Mouse (Mus musculus): ENCODE data around the gene Dlgap1.

Dlgap1 gene

DNA sequence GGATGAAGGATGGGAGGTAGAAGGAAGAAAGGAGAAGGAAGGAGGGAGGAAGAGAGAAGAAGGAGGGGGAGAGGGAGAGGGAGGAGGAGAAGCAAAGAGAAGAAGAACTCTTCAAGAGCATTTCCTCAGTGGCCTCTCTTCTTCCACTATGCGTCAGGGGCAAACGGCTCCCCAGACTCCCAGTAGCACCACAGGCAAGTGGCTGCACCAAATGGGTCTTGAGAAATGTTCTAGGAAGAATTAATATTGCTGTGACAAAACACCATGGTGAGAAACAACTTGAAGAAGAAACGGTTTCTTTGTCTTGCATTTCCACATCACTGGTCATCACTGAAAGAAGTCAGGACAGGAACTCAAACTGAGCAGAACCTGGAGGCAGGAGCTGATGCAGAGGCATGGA lies 766.5 kb downstream of the Dlgap1 start:
- in situ Hi-C loops (cut with MboI; ENCODE audit: low pct_unique_long_range_greater_than_20kb in 1 of 2, low sequenced_read_pairs in 2 of 2, unreplicated experiment in 1 of 2), result no loop called here

- in situ Hi-C loops (cut with MboI; ENCODE audit: low pct_unique_long_range_greater_than_20kb in 1 of 2, low sequenced_read_pairs in 2 of 2, unreplicated experiment in 1 of 2), result no loop called here
These were observed 768.6 kb downstream of the Dlgap1 start for GRCm38 (mm10) chr17:70737424-70737823.

- in situ Hi-C loops (cut with MboI; ENCODE audit: low pct_unique_long_range_greater_than_20kb in 1 of 2, low sequenced_read_pairs in 2 of 2, unreplicated experiment in 1 of 2), result no loop called here
These were observed 769.4 kb downstream of the Dlgap1 start for GRCm38 (mm10) chr17:70738168-70738854.

GRCm38 (mm10) chr17:70739346-70739745 lies 770.5 kb downstream of the Dlgap1 start:
- in situ Hi-C loops (cut with MboI; ENCODE audit: low pct_unique_long_range_greater_than_20kb in 1 of 2, low sequenced_read_pairs in 2 of 2, unreplicated experiment in 1 of 2), result no loop called here

DNA sequence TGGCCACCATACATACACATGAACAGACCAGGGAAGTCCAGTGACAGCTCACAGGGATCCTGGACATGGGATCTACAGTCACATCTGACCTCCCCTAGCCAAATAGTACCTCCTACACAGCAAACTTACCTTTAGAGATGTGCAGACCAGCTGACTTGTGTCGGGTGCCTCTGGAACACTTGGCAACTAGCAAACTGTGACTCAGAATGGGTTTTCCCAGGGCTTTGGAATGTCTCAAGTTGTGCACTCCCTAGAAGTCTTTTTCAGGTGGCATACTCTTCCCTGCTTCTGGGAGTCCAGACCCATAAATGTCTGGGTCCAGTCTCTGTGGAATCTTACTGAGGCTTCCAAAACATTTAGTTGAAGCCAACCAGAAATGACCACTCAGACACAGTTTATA lies 772.8 kb downstream of the Dlgap1 start:
- in situ Hi-C loops (cut with MboI; ENCODE audit: low pct_unique_long_range_greater_than_20kb in 1 of 2, low sequenced_read_pairs in 2 of 2, unreplicated experiment in 1 of 2), result no loop called here

DNA sequence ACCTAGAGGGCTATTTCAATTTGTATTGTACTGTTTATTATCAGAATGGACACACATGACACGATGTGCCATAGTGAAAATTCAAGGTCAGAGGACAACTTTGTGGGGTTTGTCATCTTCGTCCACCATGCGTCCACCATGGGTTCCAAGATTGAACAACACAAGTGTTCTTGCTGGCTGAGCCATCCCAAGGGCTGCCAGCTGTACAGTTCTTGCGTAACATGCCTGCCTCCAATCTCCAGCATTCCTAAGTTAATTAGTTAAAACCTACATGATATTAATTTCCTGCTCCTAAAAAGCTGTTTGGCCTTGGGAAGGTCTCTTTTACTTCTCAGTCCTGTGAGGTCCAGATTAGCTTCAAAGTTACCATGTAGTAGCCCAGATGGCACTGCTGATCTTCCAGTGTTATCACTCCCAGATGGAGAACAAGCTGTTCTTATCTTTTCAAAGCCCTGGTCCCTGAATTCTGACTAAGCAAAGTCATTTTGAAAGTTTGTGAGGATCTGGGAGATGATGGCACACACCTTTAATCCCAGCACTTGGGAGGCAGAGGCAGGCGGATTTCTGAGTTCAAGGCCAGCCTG lies 775.8 kb downstream of the Dlgap1 start:
- in situ Hi-C loops (cut with MboI; ENCODE audit: low pct_unique_long_range_greater_than_20kb in 1 of 2, low sequenced_read_pairs in 2 of 2, unreplicated experiment in 1 of 2), result no loop called here

DNA sequence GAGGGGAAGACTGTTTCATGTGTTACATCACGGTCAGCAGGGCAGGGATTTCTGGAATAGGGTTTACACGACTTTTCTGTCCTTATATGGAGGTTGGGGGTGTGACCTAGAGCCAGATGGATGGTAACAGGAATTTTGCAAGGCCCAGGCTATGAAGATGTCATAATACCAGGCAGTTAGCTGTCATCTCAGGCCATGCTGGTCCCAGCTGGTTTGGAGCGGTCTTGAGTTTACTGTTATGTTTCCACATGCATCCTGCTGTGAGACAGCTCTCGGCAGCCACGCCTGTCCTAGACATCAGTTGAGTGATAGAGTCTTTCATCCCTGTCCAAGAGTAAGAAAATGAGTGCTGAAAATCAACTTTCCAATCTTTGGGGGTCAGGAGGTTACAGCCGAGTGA lies 776.5 kb downstream of the Dlgap1 start:
- in situ Hi-C loops (cut with MboI; ENCODE audit: low pct_unique_long_range_greater_than_20kb in 1 of 2, low sequenced_read_pairs in 2 of 2, unreplicated experiment in 1 of 2), result no loop called here

- in situ Hi-C loops (cut with MboI; ENCODE audit: low pct_unique_long_range_greater_than_20kb in 1 of 2, low sequenced_read_pairs in 2 of 2, unreplicated experiment in 1 of 2), result no loop called here
These were observed 777.7 kb downstream of the Dlgap1 start for GRCm38 (mm10) chr17:70746379-70747079.

DNA sequence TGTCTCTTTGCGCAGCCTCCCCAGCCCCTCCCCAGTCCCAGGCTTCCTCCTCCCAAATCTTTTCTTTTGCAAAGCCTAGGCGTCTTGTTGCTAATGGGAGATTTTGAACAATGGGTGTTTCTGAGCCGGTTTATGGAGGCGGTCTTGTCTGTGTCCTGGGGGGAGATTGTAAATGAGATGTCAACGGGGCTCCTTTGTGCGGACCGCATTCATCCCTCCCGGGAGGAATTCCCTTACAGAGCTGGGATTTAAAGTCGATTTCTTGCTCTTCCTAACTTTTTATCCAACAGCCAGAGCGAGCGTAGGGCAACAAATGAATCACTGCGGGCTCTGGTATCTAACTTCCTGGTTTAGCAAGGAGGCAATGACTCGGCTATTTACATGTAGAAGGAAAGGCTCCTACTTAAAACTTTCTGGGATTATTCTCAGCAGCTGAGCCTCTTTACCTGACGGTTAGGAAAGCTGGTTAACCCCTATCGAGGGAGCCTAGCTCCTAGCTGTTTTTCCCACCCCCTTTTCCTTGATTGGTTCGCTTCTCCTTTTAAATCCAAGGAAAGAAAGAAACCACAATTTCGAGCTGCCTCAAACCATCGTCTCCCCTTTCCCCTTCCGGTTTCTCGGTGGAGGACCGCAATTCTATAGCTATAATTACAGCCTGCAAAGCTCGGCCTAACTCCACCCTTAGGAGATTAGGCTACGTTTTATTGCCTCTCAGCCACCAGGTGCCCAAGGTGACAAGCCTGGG lies 779.0 kb downstream of the Dlgap1 start:
- in situ Hi-C loops (cut with MboI; ENCODE audit: low pct_unique_long_range_greater_than_20kb in 1 of 2, low sequenced_read_pairs in 2 of 2, unreplicated experiment in 1 of 2), result no loop called here

DNA sequence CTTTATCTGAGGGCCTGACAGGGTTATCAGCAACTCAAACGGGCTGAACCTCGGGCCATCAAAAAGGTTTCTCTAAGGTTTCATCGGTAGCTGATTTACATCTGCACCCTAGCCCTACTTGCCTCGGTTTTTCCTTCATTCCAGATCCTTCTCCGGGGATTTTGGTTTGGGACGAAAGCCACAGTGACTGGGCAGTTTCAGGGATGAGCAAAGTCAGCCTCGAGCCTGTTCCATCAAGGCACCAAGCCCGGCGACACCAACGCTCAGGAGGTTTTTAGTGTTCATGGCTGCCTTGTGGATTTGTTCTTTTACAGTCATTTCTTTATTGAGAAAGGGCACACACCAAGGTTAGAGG lies 779.6 kb downstream of the Dlgap1 start:
- in situ Hi-C loops (cut with MboI; ENCODE audit: low pct_unique_long_range_greater_than_20kb in 1 of 2, low sequenced_read_pairs in 2 of 2, unreplicated experiment in 1 of 2), result no loop called here

GRCm38 (mm10) chr17:70748964-70749650 lies 780.2 kb downstream of the Dlgap1 start:
- in situ Hi-C loops (cut with MboI; ENCODE audit: low pct_unique_long_range_greater_than_20kb in 1 of 2, low sequenced_read_pairs in 2 of 2, unreplicated experiment in 1 of 2), result no loop called here

DNA sequence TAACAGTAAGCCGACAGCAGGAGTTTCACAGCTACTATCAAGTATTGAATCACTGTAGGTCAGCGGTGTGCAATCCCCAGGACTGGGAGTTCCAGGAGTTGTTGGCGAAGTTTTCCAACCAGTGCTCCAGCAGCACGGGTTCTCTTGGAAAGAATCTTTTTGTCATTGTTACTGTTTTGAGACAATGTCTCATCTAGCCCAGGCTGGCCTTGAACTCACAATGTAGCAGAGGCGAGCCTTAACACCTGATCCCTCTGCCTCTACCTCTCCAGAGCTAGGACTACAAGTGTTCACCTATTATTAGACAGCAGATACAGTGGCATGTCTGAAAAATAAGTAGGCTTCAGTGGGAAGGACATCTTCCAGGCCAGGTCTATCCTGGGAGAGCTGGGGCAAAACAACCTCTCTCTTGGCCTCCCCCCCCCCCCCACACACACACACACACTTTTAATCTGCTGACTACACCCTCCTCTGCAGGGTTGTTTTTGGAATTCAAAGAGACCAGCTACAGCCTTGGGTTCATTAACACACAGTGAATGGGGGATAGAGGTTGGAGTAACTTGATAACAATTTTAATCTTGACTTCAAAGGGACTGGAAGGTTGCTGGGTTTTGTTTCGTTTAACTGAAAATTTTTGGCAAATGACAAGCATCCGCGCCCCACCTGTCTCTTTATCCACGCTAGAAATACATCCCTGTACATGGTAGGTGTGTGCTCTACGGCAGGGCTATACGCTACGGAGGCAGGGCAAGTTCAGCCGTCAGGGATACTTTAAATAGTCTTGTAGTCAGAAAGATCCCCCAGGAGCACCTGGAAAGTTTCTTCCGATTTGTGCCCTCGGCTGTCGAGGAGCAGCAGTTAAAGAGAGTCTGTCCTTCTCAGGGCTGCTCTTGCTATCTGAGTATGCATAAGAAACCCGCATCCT lies 781.6 kb downstream of the Dlgap1 start:
- in situ Hi-C loops (cut with MboI; ENCODE audit: low pct_unique_long_range_greater_than_20kb in 1 of 2, low sequenced_read_pairs in 2 of 2, unreplicated experiment in 1 of 2), result no loop called here

GRCm38 (mm10) chr17:70751161-70751651 lies 782.3 kb downstream of the Dlgap1 start:
- in situ Hi-C loops (cut with MboI; ENCODE audit: low pct_unique_long_range_greater_than_20kb in 1 of 2, low sequenced_read_pairs in 2 of 2, unreplicated experiment in 1 of 2), result no loop called here

DNA sequence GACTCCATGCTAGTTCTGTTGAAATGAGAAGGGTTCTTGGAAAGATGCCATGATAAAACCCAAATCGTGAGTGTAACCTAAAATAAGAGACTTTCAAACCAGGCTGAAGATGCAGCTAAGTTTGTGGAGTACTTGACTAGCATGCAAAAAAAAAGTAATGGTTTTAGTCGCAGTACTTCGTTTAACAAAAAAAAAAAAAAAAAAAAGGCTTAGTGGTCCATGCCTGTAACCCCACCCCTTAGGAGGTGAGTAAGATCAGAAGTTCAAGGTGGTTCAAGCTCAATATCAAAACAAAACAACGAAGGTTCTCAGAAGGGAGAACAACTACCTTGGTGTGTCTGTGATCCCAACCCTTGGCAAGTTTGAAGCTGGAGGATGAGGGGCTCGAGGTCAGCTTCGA lies 782.8 kb downstream of the Dlgap1 start:
- in situ Hi-C loops (cut with MboI; ENCODE audit: low pct_unique_long_range_greater_than_20kb in 1 of 2, low sequenced_read_pairs in 2 of 2, unreplicated experiment in 1 of 2), result no loop called here

DNA sequence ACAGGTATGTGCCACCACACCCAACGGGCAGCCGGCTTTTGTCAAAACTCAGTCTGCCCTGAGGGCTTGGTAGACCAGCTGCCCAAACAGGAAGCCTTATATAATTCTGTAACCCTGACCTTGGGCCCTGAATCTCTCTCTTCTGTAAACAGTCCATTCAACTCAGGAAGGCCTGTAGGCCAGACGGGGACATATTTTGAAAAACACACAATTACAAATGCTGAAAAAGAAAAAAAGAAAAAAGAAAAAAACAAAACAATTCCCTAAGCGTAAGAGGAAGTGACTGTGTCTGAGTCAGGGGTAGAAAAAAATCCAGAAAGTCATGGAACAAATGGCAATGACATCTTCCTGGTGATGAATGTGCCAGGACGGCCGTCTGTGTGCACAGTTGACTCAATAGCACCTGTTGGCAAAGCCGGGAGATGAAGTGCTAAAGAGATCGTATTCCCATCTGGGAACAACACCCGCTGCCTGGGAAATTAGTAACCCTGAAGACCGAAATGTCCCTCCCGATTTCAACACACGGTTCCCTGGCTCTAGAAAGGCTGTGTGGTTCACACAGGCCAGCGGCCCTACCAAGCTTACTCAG lies 784.7 kb downstream of the Dlgap1 start:
- in situ Hi-C loops (cut with MboI; ENCODE audit: low pct_unique_long_range_greater_than_20kb in 1 of 2, low sequenced_read_pairs in 2 of 2, unreplicated experiment in 1 of 2), result no loop called here

DNA sequence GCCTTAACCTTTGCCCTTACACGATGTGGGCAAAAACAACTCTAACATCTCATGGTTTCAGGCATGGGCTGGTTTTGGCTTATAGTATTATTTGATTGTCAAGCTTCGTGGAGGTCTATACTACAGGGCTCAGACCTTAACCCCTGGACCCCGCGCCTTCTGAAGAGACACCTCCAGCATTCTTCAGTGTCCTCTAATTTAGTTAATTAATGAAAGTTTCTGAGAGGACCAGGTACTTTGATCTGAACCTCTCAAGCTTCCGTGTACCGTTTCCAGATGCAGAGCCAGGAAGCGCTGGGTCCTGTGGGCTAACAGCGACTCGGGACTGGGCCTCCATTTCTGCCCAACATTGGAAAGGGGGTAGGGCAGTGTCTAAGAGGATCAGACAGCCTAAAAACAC lies 785.2 kb downstream of the Dlgap1 start:
- in situ Hi-C loops (cut with MboI; ENCODE audit: low pct_unique_long_range_greater_than_20kb in 1 of 2, low sequenced_read_pairs in 2 of 2, unreplicated experiment in 1 of 2), result no loop called here

- in situ Hi-C loops (cut with MboI; ENCODE audit: low pct_unique_long_range_greater_than_20kb in 1 of 2, low sequenced_read_pairs in 2 of 2, unreplicated experiment in 1 of 2), result no loop called here
These were observed 785.8 kb downstream of the Dlgap1 start for GRCm38 (mm10) chr17:70754638-70755037.
